Mouse (Mus musculus) olfactory bulb, adult 2 months (tissue): ENCODE measurements around the gene Car10.

Experiments used
- CTCF ChIP-seq: fragments of 200-500 bp; IDR thresholded peaks from 2 replicates; pipeline ENCODE4 v1.5.1; 2012; ENCODE audit warnings: low read depth, mild to moderate bottlenecking, low read length, moderate library complexity; ENCODE audit not compliant: insufficient read depth
- POLR2A ChIP-seq: fragments of 200-500 bp; IDR thresholded peaks from 2 replicates; pipeline ENCODE4 v1.6.1; 2012; ENCODE audit warnings: mild to moderate bottlenecking, low read depth, low read length, moderate library complexity; ENCODE audit not compliant: insufficient read depth

DNA sequence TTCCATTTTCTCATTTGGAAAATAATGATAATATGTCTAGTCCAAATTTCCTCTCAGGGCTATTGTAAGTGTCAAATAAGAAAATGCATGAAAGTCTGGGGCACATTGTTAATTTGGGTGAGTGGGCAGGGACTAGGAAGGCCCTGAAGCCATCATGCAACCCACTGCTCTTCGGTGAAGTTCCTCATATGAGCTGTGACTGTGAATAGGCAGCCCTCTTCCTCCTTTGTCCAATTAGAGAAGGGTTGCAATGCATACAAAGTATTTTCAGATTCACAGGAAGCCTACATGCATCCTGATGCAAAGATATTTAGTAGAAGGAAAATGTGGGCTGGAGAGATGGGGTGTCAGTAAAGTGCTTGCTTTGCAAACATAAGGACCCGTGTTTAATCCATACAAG, 419.1 kb downstream of the Car10 start:
- no peak for TF ChIP-seq CTCF
- TF ChIP-seq POLR2A: no peak
